Mouse (Mus musculus) brain, embryonic 14.5 days (tissue): Measurements from ENCODE around the gene Vps13d. TPM values are rescaled to one million over a fixed set of nuclear protein-coding genes. Genes with fewer than 3 reads are reported as not detected.

Source experiments
- DNase-seq: peaks from one replicate; pipeline ENCODE4 v3.0.0-alpha.2; 2011; ENCODE audit warnings: low read depth
- CTCF ChIP-seq: fragments of 200-500 bp; IDR thresholded peaks from 2 replicates; pipeline ENCODE4 v1.5.1; 2012; ENCODE audit warnings: inconsistent platforms, mild to moderate bottlenecking, moderate library complexity, borderline replicate concordance; ENCODE audit not compliant: insufficient read depth, insufficient read length; ENCODE audit errors: extremely low read depth
- POLR2A ChIP-seq: fragments of 200-500 bp; IDR thresholded peaks from 2 replicates; pipeline ENCODE4 v1.6.1; 2012; ENCODE audit warnings: mild to moderate bottlenecking, inconsistent platforms, borderline replicate concordance; ENCODE audit not compliant: poor library complexity, insufficient read depth, insufficient read length, severe bottlenecking; ENCODE audit errors: extremely low read depth
- polyA plus RNA-seq: library from polyadenylated mRNA; depleted of rRNA; stranded (reverse); fragments of >200 nt; gene quantifications from 2 replicates; pipeline ENCODE4 v1.2.3, GENCODE M21; 2012

Vps13d gene
- polyA plus RNA-seq, 1 experiment, result 26.9 TPM

- peak; percentile 41 for DNase-seq
- TF ChIP-seq POLR2A (no peak), CTCF (no peak)
These were observed 64.8 kb downstream of the Vps13d start for GRCm38 (mm10) chr4:145129956-145130548.

GRCm38 (mm10) chr4:145125463-145126220 is 69.2 kb downstream of the Vps13d start:
- TF ChIP-seq CTCF, result no peak
- TF ChIP-seq POLR2A, result no peak

GRCm38 (mm10) chr4:145124419-145124818 is 70.4 kb downstream of the Vps13d start:
- no peak for DNase-seq
- TF ChIP-seq CTCF (no peak), POLR2A (no peak)

More at GRCm38 (mm10) chr4:145125463-145126220, 69.2 kb downstream of the Vps13d start:
- DNase-seq, result peak; percentile 38

GRCm38 (mm10) chr4:145111641-145112040 is 83.2 kb downstream of the Vps13d start:
- DNase-seq, result peak; percentile 6
- TF ChIP-seq CTCF, result no peak
- TF ChIP-seq POLR2A, result no peak

GRCm38 (mm10) chr4:145110736-145111135 is 84.1 kb downstream of the Vps13d start:
- TF ChIP-seq CTCF, result no peak
- TF ChIP-seq POLR2A, result no peak
- no peak for DNase-seq

- TF ChIP-seq CTCF (no peak), POLR2A (no peak)
- no peak for DNase-seq
These were observed 88.0 kb downstream of the Vps13d start for GRCm38 (mm10) chr4:145106796-145107195.

GRCm38 (mm10) chr4:145105319-145105718 is 89.5 kb downstream of the Vps13d start:
- no peak for DNase-seq
- TF ChIP-seq CTCF (no peak), POLR2A (no peak)

- DNase-seq, result peak; percentile 82
- TF ChIP-seq CTCF (no peak), POLR2A (no peak)
These were observed 89.9 kb downstream of the Vps13d start for GRCm38 (mm10) chr4:145104917-145105316.

- TF ChIP-seq POLR2A (no peak), CTCF (no peak)
These were observed 91.2 kb downstream of the Vps13d start for GRCm38 (mm10) chr4:145103617-145104016.

GRCm38 (mm10) chr4:145101823-145102718 is 92.7 kb downstream of the Vps13d start:
- TF ChIP-seq CTCF, result no peak
- no peak for TF ChIP-seq POLR2A
- no peak for DNase-seq

More at GRCm38 (mm10) chr4:145103617-145104016, 91.2 kb downstream of the Vps13d start:
- no peak for DNase-seq

- TF ChIP-seq POLR2A (no peak), CTCF (no peak)
- DNase-seq, result no peak
These were observed 95.0 kb downstream of the Vps13d start for GRCm38 (mm10) chr4:145099853-145100252.
